Mouse (Mus musculus) CH12.LX (cell line): ENCODE data around the gene Gm17490. TPM values are rescaled to one million over a fixed set of nuclear protein-coding genes. Genes with fewer than 3 reads are reported as not detected.

Source experiments
- DNase-seq: peaks from one replicate; pipeline ENCODE4 v3.0.0-alpha.2; 2013; ENCODE audit errors: extremely low read depth
- H3K27ac ChIP-seq: 2 replicates; pipeline ENCODE4 v1.5.1; 2012; ENCODE audit warnings: low read depth, mild to moderate bottlenecking, control low read depth, moderate library complexity; ENCODE audit not compliant: insufficient read depth
- H3K27me3 ChIP-seq: replicated peaks from 2 replicates; pipeline ENCODE3; 2012; ENCODE audit warnings: inconsistent platforms
- H3K36me3 ChIP-seq, 2 experiments: replicated peaks in 1 of 2; 2 replicates each; pipeline versions ENCODE3 to v1.6.1; 2012; ENCODE audit warnings: inconsistent platforms in 1 of 2, low read length in 1 of 2, mild to moderate bottlenecking in 1 of 2, mixed read lengths in 1 of 2, moderate library complexity in 1 of 2; ENCODE audit not compliant: control insufficient read depth in 1 of 2, insufficient read depth in 1 of 2
- H3K4me1 ChIP-seq, 2 experiments: 2 replicates each; pipeline ENCODE4 v1.6.1; 2012; ENCODE audit warnings: inconsistent platforms in 1 of 2, moderate library complexity in 1 of 2; ENCODE audit not compliant: insufficient read depth in 2 of 2, control insufficient read depth in 1 of 2
- H3K4me2 ChIP-seq: 2 replicates; pipeline ENCODE4 v1.6.1; 2012; ENCODE audit warnings: low read depth, mild to moderate bottlenecking, control low read depth; ENCODE audit not compliant: poor library complexity, insufficient read depth, severe bottlenecking
- H3K4me3 ChIP-seq, 3 experiments: fragments of 150-350 bp in 1 of 3; sonication (generic) in 1 of 3; replicated peaks in 1 of 3; 2 replicates each; pipeline versions ENCODE3 to v1.5.1; 2011 to 2012; ENCODE audit warnings: low read depth in 2 of 3, low read length in 2 of 3, mild to moderate bottlenecking in 2 of 3, moderate library complexity in 2 of 3, control low read depth in 1 of 3, improper control_type of control experiment in 1 of 3, inconsistent platforms in 1 of 3, mixed read lengths in 1 of 3; ENCODE audit not compliant: poor library complexity in 1 of 3
- H3K79me2 ChIP-seq: replicated peaks from 2 replicates; pipeline ENCODE4 v1.6.1; 2012; ENCODE audit warnings: mild to moderate bottlenecking, moderate library complexity; ENCODE audit not compliant: control insufficient read depth, poor library complexity, insufficient read depth, severe bottlenecking; ENCODE audit errors: extremely low read depth
- H3K9ac ChIP-seq: 2 replicates; pipeline ENCODE4 v1.6.1; 2012; ENCODE audit warnings: low read depth, mild to moderate bottlenecking, control low read depth, moderate library complexity; ENCODE audit not compliant: insufficient read depth
- H3K9me3 ChIP-seq: replicated peaks from 2 replicates; pipeline ENCODE3; 2012; ENCODE audit warnings: low read length, inconsistent platforms, mixed read lengths
- BHLHE40 ChIP-seq: IDR thresholded peaks from 2 replicates; pipeline ENCODE4 v1.6.1; 2011; ENCODE audit warnings: mild to moderate bottlenecking, low read depth, low read length, improper control_type of control experiment
- CHD2 ChIP-seq: IDR thresholded peaks from 2 replicates; pipeline ENCODE4 v1.6.1; 2011; ENCODE audit warnings: low read length, improper control_type of control experiment
- HCFC1 ChIP-seq: IDR thresholded peaks from 2 replicates; pipeline ENCODE4 v1.6.1; 2012; ENCODE audit warnings: low read depth, mild to moderate bottlenecking, inconsistent platforms, low read length, improper control_type of control experiment
- JUND ChIP-seq: conservative IDR thresholded peaks from 2 replicates; pipeline ENCODE4 v1.6.1; 2011; ENCODE audit warnings: low read depth, low read length, improper control_type of control experiment
- MXI1 ChIP-seq: IDR thresholded peaks from 2 replicates; pipeline ENCODE4 v1.6.1; 2011; ENCODE audit warnings: mild to moderate bottlenecking, low read depth, low read length, improper control_type of control experiment
- MYC ChIP-seq: IDR thresholded peaks from 2 replicates; pipeline ENCODE4 v1.6.1; 2011; ENCODE audit warnings: low read depth, mild to moderate bottlenecking, improper control_type of control experiment, low read length
- NRF1 ChIP-seq: IDR thresholded peaks from 2 replicates; pipeline ENCODE4 v1.6.1; 2014; ENCODE audit warnings: low read depth, mild to moderate bottlenecking, inconsistent platforms, low read length, improper control_type of control experiment, moderate library complexity
- TBP ChIP-seq: conservative IDR thresholded peaks from 2 replicates; pipeline ENCODE4 v1.6.1; 2011; ENCODE audit warnings: low read depth, low read length, improper control_type of control experiment
- dilution Hi-C: fragments of 300-500 bp; cut with MboI; formaldehyde crosslinking; loops from 2 replicates; pipeline ENCODE4 v1.14.3; 2020; ENCODE audit warnings: low sequenced_read_pairs; ENCODE audit not compliant: extremely low pct_unique_long_range_greater_than_20kb, extremely low pct_ligation_motif_present
- in situ Hi-C: fragments of 300-500 bp; cut with MboI; formaldehyde crosslinking; loops from 3 replicates; pipeline ENCODE4 v1.14.3; 2019; ENCODE audit warnings: low sequenced_read_pairs, low pct_ligation_motif_present, low pct_unique_long_range_greater_than_20kb, mixed read lengths
- polyA plus RNA-seq: library from polyadenylated mRNA; unstranded; fragments of >175 nt; gene quantifications from 2 replicates; pipeline ENCODE4 v1.2.1, GENCODE M21; 2012; ENCODE audit warnings: low read depth; ENCODE audit not compliant: insufficient read length
- total RNA-seq, 2 experiments: library from RNA; depleted of rRNA; stranded (reverse); fragments of 300-350 nt in 1 of 2; fragments of >200 nt in 1 of 2; gene quantifications; 2 replicates each; pipeline ENCODE4 v1.2.3; 2012 to 2014

Gm17490 gene
- total and polyA plus RNA-seq, 3 experiments = not detected

DNA sequence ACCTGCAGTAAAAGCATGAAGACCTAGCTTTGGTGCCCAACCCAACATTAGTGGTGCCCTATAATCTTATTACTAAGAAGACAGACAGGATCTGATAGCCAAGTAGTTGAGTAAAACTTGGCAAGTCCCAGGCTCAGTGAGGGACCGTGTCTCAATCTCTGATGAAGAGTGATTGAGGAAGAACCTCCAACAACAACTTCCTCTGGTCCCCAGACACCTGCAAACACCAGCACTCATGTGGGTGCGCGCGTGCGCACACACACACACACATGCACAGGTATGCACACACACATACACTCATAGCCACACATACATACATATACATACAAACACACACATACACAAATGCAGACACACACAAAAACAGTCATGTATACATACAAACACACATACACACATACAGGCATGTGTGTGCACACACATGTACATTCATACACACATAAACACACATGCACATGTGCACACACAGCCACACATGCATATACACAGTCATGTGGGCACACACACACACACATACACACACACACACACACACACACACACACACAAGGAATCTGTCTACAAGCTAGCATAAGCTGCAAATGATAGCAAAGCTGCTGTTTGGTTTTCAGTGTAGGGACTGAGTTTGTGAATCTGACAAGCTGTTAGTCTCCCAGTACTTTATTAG is 9.5 kb upstream of the Gm17490 start:
- H3K9ac ChIP-seq = peak overlapping the region; percentile 85; the same call in 1 of the 2 replicates
- peaks cover 6% of the 10 kb centered on the region for H3K9me3 ChIP-seq
- no peaks in the 10 kb centered on the region for H3K79me2 ChIP-seq
- no peak for DNase-seq
- no peaks in the 10 kb centered on the region for H3K27me3 ChIP-seq
- dilution Hi-C loops = no loop called here
- peak overlapping the region in 1 of 3 experiments; percentile 50 for H3K4me3 ChIP-seq
- in situ Hi-C loops = no loop called here
- peak overlapping the region; percentile 91 for H3K4me2 ChIP-seq
- TF ChIP-seq HCFC1 (no peak), MYC (0 out of 2 replicates have a peak, but pooled peaks have one; percentile 34), CHD2 (no peak), MXI1 (0 out of 2 replicates have a peak, but pooled peaks have one; percentile 20), JUND (0 out of 2 replicates have a peak, but pooled peaks have one; percentile 16), BHLHE40 (peak; percentile 25; the same call in 1 of the 2 replicates)
- peak overlapping the region; percentile 97 for H3K27ac ChIP-seq
- peaks cover 21 to 33% of the 10 kb centered on the region in 2 experiments for H3K4me1 ChIP-seq
- H3K36me3 ChIP-seq = no peaks in the 10 kb centered on the region

DNA sequence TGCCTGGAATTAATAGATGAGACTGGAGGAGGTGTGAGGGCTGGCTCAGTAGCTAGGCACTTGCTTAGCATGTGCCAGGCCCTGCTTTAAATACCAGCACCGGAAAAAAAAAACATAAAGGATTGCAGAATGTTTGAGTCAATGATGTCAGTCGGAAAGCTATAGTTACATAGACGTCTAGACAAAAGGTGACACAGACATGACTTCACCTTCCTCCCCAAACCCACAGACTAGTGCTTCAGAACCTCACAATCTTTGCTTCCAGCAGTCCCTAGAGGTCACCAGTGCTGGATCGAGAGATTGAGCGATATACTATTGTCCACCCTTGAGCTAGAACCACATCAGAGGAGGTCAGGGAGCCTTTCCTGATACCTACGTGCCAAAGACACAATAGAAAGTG is 9.0 kb upstream of the Gm17490 start:
- Histone ChIP-seq H3K9ac (no peak overlapping the region; the same call in 1 of the 2 replicates), H3K4me1 (peaks cover 20 to 32% of the 10 kb centered on the region in 2 experiments), H3K79me2 (no peaks in the 10 kb centered on the region), H3K27me3 (no peaks in the 10 kb centered on the region), H3K36me3 (no peaks in the 10 kb centered on the region), H3K9me3 (peaks cover 6% of the 10 kb centered on the region), H3K27ac (no peak overlapping the region; the same call in 1 of the 2 replicates), H3K4me2 (no peak overlapping the region), H3K4me3 (no peak overlapping the region)
- in situ Hi-C loops = no loop called here
- DNase-seq = no peak
- no peak for TF ChIP-seq CHD2
- TF ChIP-seq NRF1 = no peak
- TF ChIP-seq BHLHE40 = 0 out of 2 replicates have a peak, but pooled peaks have one; percentile 24
- dilution Hi-C loops = no loop called here

DNA sequence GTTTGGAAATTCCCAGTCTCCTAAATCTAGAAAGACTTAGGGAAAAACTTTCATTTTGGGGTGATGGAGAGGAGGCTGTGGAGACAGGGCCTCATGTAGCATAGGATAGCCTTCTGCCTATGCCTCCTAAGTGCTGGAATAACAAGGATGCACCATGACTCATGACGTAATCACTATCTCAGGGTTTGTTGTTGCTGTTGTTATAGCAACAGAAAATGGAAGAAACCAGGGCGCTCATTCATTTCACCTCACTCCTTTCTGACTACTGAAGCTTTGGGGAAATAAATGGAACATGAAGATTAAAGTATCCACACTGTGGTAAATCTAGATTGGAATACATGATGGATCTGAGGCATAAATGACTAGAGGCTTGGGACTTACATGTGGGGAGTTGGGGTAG is 2.3 kb downstream of the Gm17490 start:
- DNase-seq = no peak
- in situ Hi-C loops = no loop called here
- TF ChIP-seq MXI1 (0 out of 2 replicates have a peak, but pooled peaks have one; percentile 32), TBP (no peak)
- H3K9me3 ChIP-seq = no peaks in the 10 kb centered on the region
- no peaks in the 10 kb centered on the region for H3K36me3 ChIP-seq
- H3K4me2 ChIP-seq = no peak overlapping the region
- H3K27me3 ChIP-seq = no peaks in the 10 kb centered on the region
- peaks cover 11 to 28% of the 10 kb centered on the region in 2 experiments for H3K4me1 ChIP-seq
- no peaks in the 10 kb centered on the region for H3K79me2 ChIP-seq
- dilution Hi-C loops = no loop called here
- H3K9ac ChIP-seq = no peak overlapping the region
- H3K4me3 ChIP-seq = no peak overlapping the region
- H3K27ac ChIP-seq = no peak overlapping the region
